Mouse (Mus musculus) monocyte, adult 2 months (primary cell): ENCODE results near the gene Ugcg.

Experiments
- DNase-seq, 2 experiments: peaks; one replicate each; pipeline ENCODE4 v3.0.0; 2022; ENCODE audit warnings: low spot score in 2 of 2, low read depth in 1 of 2

Gene Ugcg

DNA sequence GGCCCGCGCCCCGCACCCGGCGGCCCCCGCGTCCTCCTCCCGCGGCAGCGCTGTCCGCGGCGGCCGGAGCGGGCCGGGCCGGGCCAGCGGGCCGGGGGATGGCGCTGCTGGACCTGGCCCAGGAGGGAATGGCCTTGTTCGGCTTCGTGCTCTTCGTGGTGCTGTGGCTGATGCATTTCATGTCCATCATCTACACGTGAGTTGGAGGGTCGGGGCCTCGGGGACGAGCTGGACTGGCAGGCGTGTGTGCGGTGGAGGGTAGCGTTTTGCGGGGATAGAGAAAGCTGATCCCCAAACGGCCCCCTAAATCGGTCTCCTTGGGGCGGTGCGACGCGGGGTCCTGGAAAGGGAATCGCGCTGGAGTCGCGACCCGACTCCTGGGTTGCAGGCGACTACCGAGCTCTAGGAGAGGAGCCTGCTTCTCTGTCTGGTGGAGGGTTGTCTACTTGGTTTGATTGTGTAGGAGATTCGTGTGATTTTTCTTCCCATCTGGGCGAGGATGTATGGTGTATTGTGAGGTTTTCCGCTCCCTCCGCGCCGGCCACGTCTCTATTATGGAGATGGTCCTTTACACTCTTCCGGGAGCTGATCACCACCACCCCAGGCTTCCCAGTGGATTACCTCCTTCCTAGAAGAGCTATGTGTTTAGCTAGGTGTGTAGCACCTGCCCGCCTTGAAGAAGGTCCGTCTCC is 635 bp downstream of the Ugcg start:
- no peak for DNase-seq

- DNase-seq, result no peak
These were observed 1.8 kb downstream of the Ugcg start for GRCm38 (mm10) chr4:59190650-59191424.

DNA sequence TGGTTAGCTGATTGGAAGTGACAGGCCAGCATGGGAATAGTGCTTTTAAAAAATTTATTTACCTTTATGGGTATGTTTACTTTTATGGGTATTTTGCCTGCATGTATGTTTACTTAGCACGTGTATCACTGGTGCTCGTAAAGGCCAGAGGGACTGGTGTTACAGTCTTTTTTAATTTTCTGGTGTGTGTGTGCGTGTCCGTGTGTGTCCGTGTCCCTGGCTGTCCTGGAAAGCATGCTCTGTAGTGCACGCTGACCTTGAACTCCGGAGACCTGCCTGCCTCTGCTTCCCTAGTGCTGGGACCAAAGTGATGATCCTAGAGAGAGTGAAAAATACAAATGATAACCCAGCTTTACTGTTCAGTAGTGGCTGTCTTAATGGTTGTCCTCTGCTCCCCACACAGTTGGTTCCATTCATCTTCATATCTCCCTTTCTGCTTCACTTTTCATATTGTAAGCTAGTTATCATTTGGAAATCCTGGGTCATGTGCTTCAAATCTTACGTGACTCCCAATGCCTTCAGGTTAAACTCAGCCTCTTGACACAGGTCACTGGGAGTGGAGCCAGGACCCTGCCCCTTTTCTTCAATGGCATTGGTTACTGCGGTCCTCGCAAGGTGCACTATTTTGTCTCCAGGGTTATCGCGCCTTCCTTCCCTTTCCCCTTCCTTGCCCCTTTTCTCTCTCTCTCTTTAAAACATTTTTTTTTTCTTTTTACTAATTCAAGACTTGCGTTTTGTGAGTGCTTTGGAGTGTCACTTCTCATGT is 5.9 kb downstream of the Ugcg start:
- no peak for DNase-seq

DNA sequence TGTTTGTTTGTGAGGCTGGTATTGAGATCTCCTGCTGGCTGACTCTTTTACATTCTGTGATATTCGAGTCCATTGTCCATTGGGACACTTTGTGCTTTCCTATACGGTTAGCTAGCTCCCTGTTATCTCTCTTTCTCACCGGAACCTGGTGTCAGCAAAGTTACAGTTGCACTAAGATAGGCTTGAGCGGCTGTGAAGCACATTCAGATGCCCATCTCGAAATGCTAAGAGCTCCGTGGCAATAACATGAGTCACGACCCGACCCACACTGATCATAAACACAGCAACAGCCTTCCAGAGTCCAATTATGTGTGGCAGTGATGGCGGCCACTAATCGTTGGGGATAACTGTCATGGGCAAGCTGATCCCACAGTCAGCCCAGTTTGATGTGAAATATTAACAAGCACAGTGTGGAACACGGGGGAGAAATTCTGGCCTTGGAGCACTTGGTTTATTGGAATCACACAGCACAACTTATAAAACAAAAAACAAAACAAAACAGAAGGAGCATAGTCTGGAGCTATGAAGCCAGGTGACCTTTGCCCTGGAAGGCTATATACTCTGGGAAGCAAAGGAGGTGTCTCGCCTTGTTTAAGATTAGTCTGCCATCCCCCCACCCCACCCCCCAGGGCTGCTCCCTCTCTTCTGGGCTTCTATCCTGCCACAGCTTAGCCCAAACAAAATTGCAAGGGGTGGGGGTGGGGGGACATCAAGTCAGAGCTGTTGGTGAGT is 7.5 kb downstream of the Ugcg start:
- no peak for DNase-seq

- no peak for DNase-seq
These were observed 8.0 kb downstream of the Ugcg start for GRCm38 (mm10) chr4:59197078-59197424.

GRCm38 (mm10) chr4:59197462-59197861 is 8.4 kb downstream of the Ugcg start:
- DNase-seq, result no peak

DNA sequence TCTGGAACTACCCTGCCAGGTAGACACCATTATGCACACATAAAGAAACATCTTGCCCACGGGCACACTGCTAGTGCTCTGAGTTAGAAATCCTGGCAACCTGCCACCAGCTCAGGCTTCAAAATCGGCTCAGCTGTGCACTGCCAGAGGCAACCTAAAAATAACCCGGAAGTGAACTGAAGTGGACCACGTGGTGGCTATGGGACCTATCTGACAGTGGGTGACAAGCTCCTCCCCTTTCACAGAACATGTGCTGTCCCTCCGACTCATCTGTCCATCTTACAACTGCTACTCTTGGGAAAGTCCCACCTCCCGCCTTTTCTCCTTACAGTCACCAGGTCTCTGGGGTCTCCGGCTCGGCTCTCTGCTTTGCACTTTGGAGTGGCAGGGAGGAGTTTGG is 10.3 kb downstream of the Ugcg start:
- DNase-seq, result no peak

DNA sequence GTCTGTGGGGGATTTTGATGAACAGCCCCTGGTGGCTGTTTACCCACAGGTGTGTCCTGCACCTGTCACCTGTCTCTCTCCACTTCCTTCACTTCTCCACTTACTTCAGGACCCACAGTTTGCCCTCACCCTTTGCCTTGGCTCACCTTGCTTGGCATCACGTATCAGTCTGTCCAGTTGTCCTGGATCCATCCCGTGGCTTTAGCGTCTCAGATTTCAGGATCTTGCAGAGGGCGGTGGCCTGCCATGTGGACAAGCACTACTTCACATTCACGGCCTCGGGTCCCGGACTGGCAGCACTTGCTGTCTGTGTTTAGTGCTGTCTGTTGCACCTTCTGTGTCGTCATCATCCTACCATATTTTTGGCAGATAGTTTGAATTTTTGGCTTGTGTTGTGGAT is 10.7 kb downstream of the Ugcg start:
- no peak for DNase-seq

GRCm38 (mm10) chr4:59200636-59201035 is 11.6 kb downstream of the Ugcg start:
- DNase-seq, result no peak

- no peak for DNase-seq
These were observed 15.6 kb downstream of the Ugcg start for GRCm38 (mm10) chr4:59204616-59205015.

GRCm38 (mm10) chr4:59205758-59206340 is 16.8 kb downstream of the Ugcg start:
- DNase-seq, result no peak

DNA sequence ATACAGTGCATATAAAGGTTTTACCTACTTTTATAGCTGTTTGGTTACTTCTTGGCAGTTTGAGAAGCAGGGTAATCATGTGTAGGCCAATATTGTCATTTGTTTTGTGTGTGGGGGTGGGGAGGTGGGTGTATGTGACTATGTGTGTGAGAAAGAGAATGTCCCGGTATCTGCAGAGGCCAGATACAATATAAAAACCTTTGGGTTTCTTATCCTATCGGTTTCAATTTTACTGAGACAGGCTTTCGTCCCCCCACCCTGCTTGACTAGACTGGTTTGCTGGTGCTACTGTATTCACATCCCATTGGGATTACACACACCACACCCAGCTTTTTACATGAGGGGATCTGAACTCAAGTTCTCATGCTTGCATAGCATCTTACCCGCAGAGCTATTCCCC is 17.5 kb downstream of the Ugcg start:
- no peak for DNase-seq

DNA sequence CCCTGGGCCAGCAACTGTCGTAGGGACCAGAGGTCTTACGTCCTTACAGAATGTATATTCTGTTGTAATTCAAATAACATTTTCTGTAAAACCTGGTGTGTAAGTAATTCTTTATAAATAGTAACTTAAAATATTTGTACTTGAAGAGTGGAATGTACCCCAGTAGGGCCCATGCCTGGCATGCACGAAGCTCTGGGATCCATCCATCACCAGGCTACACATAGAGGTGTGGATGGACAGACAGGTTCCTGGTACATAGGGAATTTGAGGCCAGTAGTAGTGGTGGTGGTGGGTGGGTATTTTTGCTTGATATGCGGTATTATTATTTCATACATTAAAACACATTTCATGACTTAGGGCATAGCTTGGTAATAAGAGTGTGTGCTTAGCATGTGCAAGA is 19.6 kb downstream of the Ugcg start:
- no peak for DNase-seq

- DNase-seq, result no peak
These were observed 22.1 kb downstream of the Ugcg start for GRCm38 (mm10) chr4:59211181-59211580.

- no peak for DNase-seq
These were observed 24.8 kb downstream of the Ugcg start for GRCm38 (mm10) chr4:59213833-59214232.

- no peak for DNase-seq
These were observed 25.6 kb downstream of the Ugcg start for GRCm38 (mm10) chr4:59214695-59215094.

DNA sequence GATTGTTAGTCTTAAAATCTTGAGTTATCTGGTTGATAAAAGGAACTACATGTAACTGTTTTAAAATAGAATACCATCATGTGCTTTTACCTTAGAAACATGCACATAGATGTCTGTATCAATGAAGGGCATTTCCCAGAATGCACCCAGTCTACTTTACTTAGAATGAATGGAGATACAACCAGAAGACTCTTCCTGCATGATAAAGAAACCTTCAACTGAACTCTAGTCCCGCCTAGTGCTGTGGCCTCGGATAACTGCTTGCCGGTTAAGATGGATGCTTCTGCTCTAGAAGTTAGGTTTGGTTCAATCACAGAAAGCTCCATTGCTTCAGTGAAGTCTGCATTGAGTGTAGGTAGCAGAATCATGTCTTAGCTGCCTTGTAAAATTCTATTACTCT is 26.5 kb downstream of the Ugcg start:
- DNase-seq, result no peak

- DNase-seq, result no peak
These were observed 28.0 kb downstream of the Ugcg start for GRCm38 (mm10) chr4:59217101-59217500.

DNA sequence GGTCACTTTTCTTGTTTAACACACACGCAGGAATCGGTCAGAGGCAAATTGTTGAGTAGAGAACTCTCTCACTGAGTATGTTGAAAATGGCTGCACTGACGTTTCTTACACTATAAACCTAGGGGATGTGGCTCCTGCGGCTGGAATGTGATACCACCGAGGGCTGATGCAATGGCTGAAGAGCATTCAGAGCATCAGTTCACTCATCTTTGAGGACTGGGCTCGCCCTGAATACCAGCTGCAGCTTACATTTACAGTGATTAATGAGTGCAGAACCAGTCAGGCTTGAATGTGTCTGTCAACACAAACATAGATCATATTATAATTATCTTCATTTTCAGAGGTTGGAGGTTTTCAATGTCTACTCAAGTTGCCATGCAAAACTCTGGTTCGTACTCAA is 29.1 kb downstream of the Ugcg start:
- no peak for DNase-seq

- no peak for DNase-seq
These were observed 33.2 kb downstream of the Ugcg start for GRCm38 (mm10) chr4:59222226-59222625.

- DNase-seq, result no peak
These were observed 34.1 kb downstream of the Ugcg start for GRCm38 (mm10) chr4:59223055-59223615.
